8 mouse cellular contexts compared by ENCODE assay signal in genomic region chr4:76448678-76449465, GRCm38 (mm10).
DNase-seq lines count a peak whose midpoint lies in the region; ATAC-seq and TF ChIP-seq lines count a peak whose summit lies in the region.

No protein-coding gene starts in this region.

- no peak for TF ChIP-seq POLR2A in ES-Bruce4 (IDR thresholded peaks at IDR 0.05; ENCODE audit: insufficient read depth, low read length)

- no peak for TF ChIP-seq EP300 in ES-Bruce4 (IDR thresholded peaks at IDR 0.05; ENCODE audit: insufficient read depth, low read depth, low read length)

- 0 out of 2 replicates have a peak, but pooled peaks have one; percentile 5 for ATAC-seq in forebrain, embryonic 15.5 days (replicated peaks)
- no peak for ATAC-seq in limb, embryonic 15.5 days (ENCODE audit: insufficient number of reproducible peaks, low FRiP score, low TSS enrichment, low read depth)
- no peak for ATAC-seq in stomach, embryonic 15.5 days (ENCODE audit: insufficient read depth, low FRiP score, low read depth)

- H3K36me3 ChIP-seq in ES-Bruce4 (ENCODE audit: control insufficient read depth, insufficient read depth, low read length, poor library complexity, severe bottlenecking) = no peaks in the 10 kb centered on the region
- H3K36me3 ChIP-seq in forebrain, embryonic 15.5 days = no peaks in the 10 kb centered on the region
- no peaks in the 10 kb centered on the region for H3K36me3 ChIP-seq in limb, embryonic 15.5 days
- H3K36me3 ChIP-seq in stomach, embryonic 15.5 days = no peaks in the 10 kb centered on the region

- H3K4me2 ChIP-seq in forebrain, embryonic 15.5 days (replicated peaks) = peak overlapping the region; percentile 84
- peak overlapping the region; percentile 75 for H3K4me2 ChIP-seq in limb, embryonic 15.5 days
- peak overlapping the region; percentile 78 for H3K4me2 ChIP-seq in stomach, embryonic 15.5 days

- no peak for TF ChIP-seq CTCF in ES-Bruce4 (IDR thresholded peaks at IDR 0.05; ENCODE audit: low read depth, low read length)

- H3K9ac ChIP-seq in ES-Bruce4 (ENCODE audit: low read depth, poor library complexity, severe bottlenecking) = peak overlapping the region; percentile 88
- peak overlapping the region; percentile 92 for H3K9ac ChIP-seq in forebrain, embryonic 15.5 days (replicated peaks)
- peak overlapping the region; percentile 97 for H3K9ac ChIP-seq in limb, embryonic 15.5 days
- peak overlapping the region; percentile 88 for H3K9ac ChIP-seq in stomach, embryonic 15.5 days

- H3K9me3 ChIP-seq in ES-Bruce4 (replicated peaks; ENCODE audit: control insufficient read depth, insufficient read depth, low read length, poor library complexity, severe bottlenecking) = no peaks in the 10 kb centered on the region
- no peaks in the 10 kb centered on the region for H3K9me3 ChIP-seq in forebrain, embryonic 15.5 days
- H3K9me3 ChIP-seq in limb, embryonic 15.5 days = no peaks in the 10 kb centered on the region
- no peaks in the 10 kb centered on the region for H3K9me3 ChIP-seq in stomach, embryonic 15.5 days

- H3K4me1 ChIP-seq in ES-Bruce4 (ENCODE audit: control insufficient read depth, insufficient read depth, low read length) = no peaks in the 10 kb centered on the region
- H3K4me1 ChIP-seq in forebrain, embryonic 15.5 days = peaks cover 19% of the 10 kb centered on the region
- H3K4me1 ChIP-seq in limb, embryonic 15.5 days = 0 out of 2 replicates have a peak, but pooled peaks cover 6% of the 10 kb centered on the region
- H3K4me1 ChIP-seq in stomach, embryonic 15.5 days = no peaks in the 10 kb centered on the region

- peaks cover 8% of the 10 kb centered on the region for H3K27me3 ChIP-seq in ES-Bruce4 (ENCODE audit: control insufficient read depth, insufficient read depth, low read length, poor library complexity, severe bottlenecking)
- no peaks in the 10 kb centered on the region for H3K27me3 ChIP-seq in forebrain, embryonic 15.5 days
- H3K27me3 ChIP-seq in limb, embryonic 15.5 days = no peaks in the 10 kb centered on the region
- no peaks in the 10 kb centered on the region for H3K27me3 ChIP-seq in stomach, embryonic 15.5 days (replicated peaks)

- H3K4me3 ChIP-seq in ES-Bruce4 (ENCODE audit: low read depth, low read length) = peak overlapping the region; percentile 69
- peak overlapping the region; percentile 83 for H3K4me3 ChIP-seq in forebrain, embryonic 15.5 days
- H3K4me3 ChIP-seq in limb, embryonic 15.5 days = peak overlapping the region; percentile 90
- peak overlapping the region; percentile 85 for H3K4me3 ChIP-seq in stomach, embryonic 15.5 days (replicated peaks)

- under 1% methylated on average over 24 of the region's 24 CpGs for WGBS in forebrain, embryonic 15.5 days
- WGBS in limb, embryonic 15.5 days = under 1% methylated on average over 24 of the region's 24 CpGs
- under 1% methylated on average over 24 of the region's 24 CpGs for WGBS in stomach, embryonic 15.5 days

- H3K27ac ChIP-seq in ES-Bruce4 (ENCODE audit: insufficient read depth, low read length) = no peak overlapping the region
- peak overlapping the region; percentile 98 for H3K27ac ChIP-seq in forebrain, embryonic 15.5 days (replicated peaks)
- H3K27ac ChIP-seq in limb, embryonic 15.5 days = peak overlapping the region; percentile 97
- peak overlapping the region; percentile 93 for H3K27ac ChIP-seq in stomach, embryonic 15.5 days

- intact Hi-C loops in left cerebral cortex, postnatal 36 days (cut with DNase I) = loop anchor here (10.0 kb wide), 1 partner anchor 64 kb away; no protein-coding TSS in a partner anchor

- DNase-seq in cerebellum, adult 9-10 months = peak; percentile 53
- DNase-seq in cerebellum, adult 8-10 months = no peak
- no peak for DNase-seq in left cerebral cortex, postnatal 36 days (ENCODE audit: low spot score in 2 of 2)
- DNase-seq in adrenal gland, postnatal 4 days (ENCODE audit: low spot score in 2 of 2) = no peak
